Mouse (Mus musculus) embryonic facial prominence, embryonic 14.5 days (tissue): ENCODE measurements around the gene Tspan12. TPM values are rescaled to one million over a fixed set of nuclear protein-coding genes. Genes with fewer than 3 reads are reported as not detected.
A peak's percentile ranks its signal among the peaks of the same experiment; 100 is the strongest.

ENCODE experiments used
- ATAC-seq: fragments of 200-750 bp; cut with Nextera tagmentation; 2 replicates; pipeline ENCODE4 v1.8.0; 2017; ENCODE audit warnings: low read depth, moderate number of reproducible peaks, moderate TSS enrichment
- DNase-seq: peaks from one replicate; pipeline ENCODE4 v3.0.0-alpha.2; 2015; ENCODE audit warnings: low spot score
- H3K27ac ChIP-seq: fragments of 300-500 bp; sonication (generic); replicated peaks from 2 replicates; pipeline ENCODE4 v1.5.1; 2014; ENCODE audit warnings: low read depth, mild to moderate bottlenecking, low read length, moderate library complexity
- H3K27me3 ChIP-seq: fragments of 300-500 bp; sonication (generic); replicated peaks from 2 replicates; pipeline ENCODE4 v1.6.1; 2014; ENCODE audit warnings: low read length; ENCODE audit not compliant: control insufficient read depth, insufficient read depth
- H3K36me3 ChIP-seq: fragments of 300-500 bp; sonication (generic); 2 replicates; pipeline ENCODE4 v1.6.1; 2014; ENCODE audit warnings: low read length, mixed read lengths; ENCODE audit not compliant: control insufficient read depth, insufficient read depth
- H3K4me1 ChIP-seq: fragments of 300-500 bp; sonication (generic); 2 replicates; pipeline ENCODE4 v1.6.1; 2014; ENCODE audit warnings: antibody characterized with exemption, low read length; ENCODE audit not compliant: control insufficient read depth, insufficient read depth
- H3K4me2 ChIP-seq: fragments of 300-500 bp; sonication (generic); 2 replicates; pipeline ENCODE4 v1.6.1; 2014; ENCODE audit warnings: low read depth, mild to moderate bottlenecking, low read length, moderate library complexity, mixed read lengths
- H3K4me3 ChIP-seq: fragments of 300-500 bp; sonication (generic); 2 replicates; pipeline ENCODE4 v1.5.1; 2014; ENCODE audit warnings: low read depth, mild to moderate bottlenecking, low read length
- H3K9ac ChIP-seq: fragments of 300-500 bp; sonication (generic); 2 replicates; pipeline ENCODE4 v1.6.1; 2014; ENCODE audit warnings: low read depth, mild to moderate bottlenecking, low read length, moderate library complexity, mixed read lengths
- H3K9me3 ChIP-seq: fragments of 300-500 bp; sonication (generic); 2 replicates; pipeline ENCODE4 v1.6.1; 2016; ENCODE audit warnings: low read length; ENCODE audit not compliant: control insufficient read depth
- WGBS: fragments of 180-500 bp; shearing (Covaris S2); extraction: QIAGEN DNeasy Blood & Tissue Kit; methylation state at CpG from one replicate; pipeline ENCODE4 v1.1.7; 2014; 5-methylcytosine and 5-hydroxymethylcytosine counted together
- polyA plus RNA-seq: library from polyadenylated mRNA; unstranded; fragments of >200 nt; fragmentation: Nextera tagmentation; extraction: Ambion mirVana; gene quantifications from 2 replicates; pipeline ENCODE4 v1.2.1, GENCODE M21; 2014

Gene Tspan12
- polyA plus RNA-seq, 1 experiment from 2014 or later, result 52.8 TPM

DNA sequence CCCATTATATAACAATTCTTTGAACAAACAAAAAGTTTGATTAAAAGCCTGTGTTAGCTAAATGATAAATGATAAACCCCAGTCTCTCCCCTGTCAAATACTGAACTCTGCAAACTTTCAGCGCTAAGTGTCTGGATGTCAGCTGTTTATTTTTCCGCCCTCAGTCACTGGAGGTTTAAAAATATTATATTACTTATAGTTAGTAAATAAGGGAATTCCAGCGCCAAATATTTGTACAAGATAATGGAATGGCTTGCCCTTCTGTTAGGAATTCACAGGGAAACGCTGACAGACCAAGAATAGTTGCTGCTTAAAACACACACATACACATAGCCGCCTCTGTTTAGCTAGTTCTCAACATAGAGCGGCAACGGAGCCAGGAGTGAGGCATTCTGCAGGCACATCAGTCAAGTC lies 29.6 kb downstream of the Tspan12 start:
- 65% methylated on average over 7 of the region's 7 CpGs for WGBS
- Histone ChIP-seq H3K9ac (no peak overlapping the region), H3K4me3 (no peak overlapping the region), H3K9me3 (no peaks in the 10 kb centered on the region), H3K27ac (no peak overlapping the region), H3K27me3 (no peaks in the 10 kb centered on the region), H3K4me2 (no peak overlapping the region), H3K36me3 (no peaks in the 10 kb centered on the region), H3K4me1 (no peaks in the 10 kb centered on the region)
- ATAC-seq, result no peak
- DNase-seq, result no peak

DNA sequence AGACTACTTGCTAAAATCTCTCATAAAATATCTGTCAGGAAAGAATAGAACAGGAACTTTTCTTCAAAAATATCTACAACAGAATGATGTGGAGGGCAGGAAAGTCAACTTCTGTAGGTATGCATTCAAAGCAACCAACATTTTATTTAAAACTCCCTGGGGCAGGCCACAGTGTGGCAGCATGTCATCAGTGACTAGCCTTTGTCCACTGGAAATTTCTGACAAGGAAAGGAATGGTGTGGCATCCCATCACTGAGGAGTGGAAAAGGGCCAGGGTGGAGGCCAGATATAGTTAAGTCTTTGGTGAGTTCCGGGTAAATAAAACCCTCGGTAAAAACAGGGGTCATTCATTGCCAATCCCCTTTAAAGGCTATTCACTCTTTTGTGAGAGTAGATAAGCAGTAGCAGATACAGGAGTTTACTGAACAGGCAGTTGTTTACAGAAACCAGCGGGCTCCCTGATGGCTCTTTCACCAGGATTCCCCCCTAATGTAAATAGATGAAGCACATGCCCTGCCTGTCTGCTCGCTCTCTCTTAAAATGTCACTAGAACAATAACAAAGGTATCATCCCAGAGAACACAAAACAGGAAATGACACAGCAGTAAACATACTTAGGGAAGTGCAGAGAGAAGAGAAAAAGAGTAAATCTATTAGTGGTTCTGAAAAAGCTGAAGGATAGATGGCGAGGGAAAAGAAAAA lies 34.1 kb downstream of the Tspan12 start:
- H3K4me2 ChIP-seq, result no peak overlapping the region
- H3K9ac ChIP-seq, result no peak overlapping the region
- no peak overlapping the region for H3K4me3 ChIP-seq
- DNase-seq (no peak), ATAC-seq (no peak)
- WGBS, result 41% methylated on average over 5 of the region's 5 CpGs
- no peaks in the 10 kb centered on the region for H3K9me3 ChIP-seq
- 0 out of 2 replicates have a peak, but pooled peaks cover 3% of the 10 kb centered on the region for H3K36me3 ChIP-seq
- H3K4me1 ChIP-seq, result no peaks in the 10 kb centered on the region
- no peak overlapping the region for H3K27ac ChIP-seq
- H3K27me3 ChIP-seq, result no peaks in the 10 kb centered on the region

- Histone ChIP-seq H3K4me2 (no peak overlapping the region), H3K36me3 (0 out of 2 replicates have a peak, but pooled peaks cover 4% of the 10 kb centered on the region), H3K9me3 (no peaks in the 10 kb centered on the region), H3K4me3 (no peak overlapping the region), H3K4me1 (no peaks in the 10 kb centered on the region), H3K27ac (no peak overlapping the region), H3K9ac (no peak overlapping the region), H3K27me3 (no peaks in the 10 kb centered on the region)
- no peak for DNase-seq
- no peak for ATAC-seq
- 91% methylated on average over 7 of the region's 7 CpGs for WGBS
Observed at GRCm38 (mm10) chr6:21806005-21806404, 46.3 kb downstream of the Tspan12 start.

GRCm38 (mm10) chr6:21805013-21805570 lies 47.2 kb downstream of the Tspan12 start:
- WGBS, result 57% methylated on average over 7 of the region's 7 CpGs
- Histone ChIP-seq H3K4me1 (no peaks in the 10 kb centered on the region), H3K27ac (no peak overlapping the region), H3K4me2 (no peak overlapping the region), H3K4me3 (no peak overlapping the region), H3K36me3 (0 out of 2 replicates have a peak, but pooled peaks cover 7% of the 10 kb centered on the region), H3K27me3 (no peaks in the 10 kb centered on the region), H3K9ac (no peak overlapping the region), H3K9me3 (no peaks in the 10 kb centered on the region)
- no peak for ATAC-seq
- peak; percentile 40 for DNase-seq

GRCm38 (mm10) chr6:21803483-21804340 lies 48.6 kb downstream of the Tspan12 start:
- Histone ChIP-seq H3K27ac (no peak overlapping the region), H3K4me2 (no peak overlapping the region), H3K9ac (no peak overlapping the region), H3K4me1 (no peaks in the 10 kb centered on the region), H3K36me3 (0 out of 2 replicates have a peak, but pooled peaks cover 15% of the 10 kb centered on the region), H3K27me3 (no peaks in the 10 kb centered on the region), H3K9me3 (no peaks in the 10 kb centered on the region), H3K4me3 (no peak overlapping the region)
- 70% methylated on average over 10 of the region's 10 CpGs for WGBS
- no peak for ATAC-seq
- DNase-seq, result no peak

- no peak overlapping the region for H3K4me3 ChIP-seq
- H3K4me1 ChIP-seq, result no peaks in the 10 kb centered on the region
- DNase-seq (no peak), ATAC-seq (no peak)
- H3K4me2 ChIP-seq, result no peak overlapping the region
- no peaks in the 10 kb centered on the region for H3K9me3 ChIP-seq
- H3K36me3 ChIP-seq, result 0 out of 2 replicates have a peak, but pooled peaks cover 11% of the 10 kb centered on the region
- no peak overlapping the region for H3K27ac ChIP-seq
- H3K9ac ChIP-seq, result no peak overlapping the region
- no peaks in the 10 kb centered on the region for H3K27me3 ChIP-seq
- WGBS, result 91% methylated on average over 9 of the region's 9 CpGs
Observed at GRCm38 (mm10) chr6:21798581-21798980, 53.7 kb downstream of the Tspan12 start.

DNA sequence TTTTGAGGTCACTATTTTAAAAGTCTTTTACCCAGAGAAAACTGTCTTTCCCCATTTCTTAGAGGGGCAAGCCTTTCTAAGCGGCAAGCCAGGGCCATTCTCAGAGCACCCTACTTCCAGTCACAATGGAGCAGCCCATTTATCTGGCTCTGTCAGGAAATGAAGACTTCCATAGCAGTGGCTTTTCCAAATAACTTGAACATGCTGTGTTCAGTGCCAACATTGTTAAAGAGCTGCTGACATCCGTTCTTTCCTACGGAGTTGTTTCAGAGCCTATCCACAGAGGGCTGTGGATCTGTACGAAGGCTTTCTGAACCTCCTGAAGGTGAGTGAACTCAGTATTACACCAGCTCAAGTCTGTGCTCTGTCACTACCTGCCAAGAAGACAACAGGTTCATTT lies 55.2 kb downstream of the Tspan12 start:
- Histone ChIP-seq H3K4me2 (no peak overlapping the region), H3K36me3 (0 out of 2 replicates have a peak, but pooled peaks cover 11% of the 10 kb centered on the region), H3K4me1 (no peaks in the 10 kb centered on the region), H3K4me3 (no peak overlapping the region), H3K9ac (no peak overlapping the region), H3K27me3 (no peaks in the 10 kb centered on the region), H3K9me3 (no peaks in the 10 kb centered on the region), H3K27ac (no peak overlapping the region)
- ATAC-seq (no peak), DNase-seq (no peak)
- WGBS, result 82% methylated on average over 4 of the region's 4 CpGs

- Histone ChIP-seq H3K36me3 (0 out of 2 replicates have a peak, but pooled peaks cover 11% of the 10 kb centered on the region), H3K4me3 (no peak overlapping the region), H3K9me3 (no peaks in the 10 kb centered on the region), H3K4me2 (no peak overlapping the region), H3K9ac (no peak overlapping the region), H3K27ac (no peak overlapping the region), H3K27me3 (no peaks in the 10 kb centered on the region), H3K4me1 (no peaks in the 10 kb centered on the region)
- WGBS, result 80% methylated on average over 10 of the region's 10 CpGs
- DNase-seq (peak; percentile 9), ATAC-seq (no peak)
Observed at GRCm38 (mm10) chr6:21796413-21796812, 55.9 kb downstream of the Tspan12 start.
